Comparison of ENCODE assay signal across 14 mouse cellular contexts in the genomic region with DNA sequence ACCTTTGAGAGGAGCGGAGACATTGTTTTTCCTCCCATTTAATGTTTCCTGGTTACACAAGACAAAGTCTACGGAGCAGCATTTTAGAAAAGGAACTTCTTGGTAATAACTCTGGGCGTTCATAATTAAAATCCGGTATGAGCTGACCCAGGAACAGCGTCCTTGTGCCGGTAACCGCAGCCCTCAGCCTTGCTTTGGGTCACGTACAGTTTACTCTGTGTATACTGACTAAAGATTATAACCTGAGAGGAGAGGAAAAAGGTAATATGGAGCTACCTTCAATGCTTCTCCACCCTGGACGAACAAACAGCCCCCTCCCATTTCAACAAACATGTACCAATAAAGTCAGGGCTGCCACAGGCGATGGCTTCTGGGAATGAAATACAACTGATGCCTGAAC.
"Had no signal": no experiment of that assay in that cellular context is flagged by ENCODE, and none has a peak within 500 bp of the region (broad histone marks: within the 10 kb centered on the region; RNA-seq: fewer than 3 reads in every experiment).

No protein-coding gene starts in this region.

- H3K9me3 ChIP-seq: limb, embryonic 15.5 days; liver, embryonic 12.5 days; midbrain, embryonic 15.5 days; neural tube, embryonic 13.5 days had no signal

- H3K4me3 ChIP-seq: layer of hippocampus, adult 2 months; limb, embryonic 15.5 days; liver, embryonic 12.5 days; midbrain, embryonic 15.5 days; neural tube, embryonic 13.5 days had no signal

- H3K4me2 ChIP-seq: limb, embryonic 15.5 days; liver, embryonic 12.5 days; lung, embryonic 14.5 days; midbrain, embryonic 11.5 days; midbrain, embryonic 15.5 days; neural tube, embryonic 13.5 days had no signal

- H3K9ac ChIP-seq: limb, embryonic 15.5 days; liver, embryonic 12.5 days; lung, embryonic 14.5 days; midbrain, embryonic 15.5 days; neural tube, embryonic 13.5 days had no signal

- DNase-seq: kidney, adult 11 months; left cerebral cortex, postnatal 4 days; lung, embryonic 14.5 days; lung, postnatal 10 days; lung, postnatal 4 days; right cerebral cortex, postnatal 14 days; thymus, adult 2 months; thymus, postnatal 25 days had no signal

- H3K36me3 ChIP-seq: limb, embryonic 15.5 days; liver, embryonic 12.5 days; midbrain, embryonic 15.5 days; neural tube, embryonic 13.5 days had no signal

- H3K4me1 ChIP-seq: limb, embryonic 15.5 days; midbrain, embryonic 15.5 days; neural tube, embryonic 13.5 days had no signal

- ATAC-seq: liver, embryonic 12.5 days; midbrain, embryonic 15.5 days had no signal

- H3K27me3 ChIP-seq: limb, embryonic 15.5 days; liver, embryonic 12.5 days; midbrain, embryonic 15.5 days; neural tube, embryonic 13.5 days had no signal

- H3K27ac ChIP-seq: layer of hippocampus, adult 2 months; limb, embryonic 15.5 days; liver, embryonic 12.5 days; midbrain, embryonic 15.5 days; neural tube, embryonic 13.5 days had no signal
